8 mouse cellular contexts compared by ENCODE assay signal in genomic region chr8:126587836-126588503, GRCm38 (mm10). TPM values are rescaled to one million over a fixed set of nuclear protein-coding genes. Genes with fewer than 3 reads are reported as not detected.
DNase-seq lines count a peak whose midpoint lies in the region; ATAC-seq lines count a peak whose summit lies in the region.

No protein-coding gene starts in this region.

- peak overlapping the region; percentile 99 for H3K4me3 ChIP-seq in embryonic facial prominence, embryonic 10.5 days
- H3K4me3 ChIP-seq in hindbrain, embryonic 10.5 days = peak overlapping the region; percentile 99
- H3K4me3 ChIP-seq in liver, embryonic 13.5 days (replicated peaks) = peak overlapping the region; percentile 97

- no peaks in the 10 kb centered on the region for H3K9me3 ChIP-seq in embryonic facial prominence, embryonic 10.5 days
- no peaks in the 10 kb centered on the region for H3K9me3 ChIP-seq in hindbrain, embryonic 10.5 days
- no peaks in the 10 kb centered on the region for H3K9me3 ChIP-seq in liver, embryonic 13.5 days (replicated peaks)

- no peak for ATAC-seq in liver, embryonic 13.5 days (ENCODE audit: low read depth)

- peaks cover 43% of the 10 kb centered on the region for H3K36me3 ChIP-seq in embryonic facial prominence, embryonic 10.5 days (replicated peaks)
- peaks cover 36% of the 10 kb centered on the region for H3K36me3 ChIP-seq in hindbrain, embryonic 10.5 days
- peaks cover 40% of the 10 kb centered on the region for H3K36me3 ChIP-seq in liver, embryonic 13.5 days

- peak overlapping the region; percentile 98 for H3K9ac ChIP-seq in liver, embryonic 13.5 days

- H3K4me2 ChIP-seq in liver, embryonic 13.5 days = peak overlapping the region; percentile 98

- H3K27me3 ChIP-seq in embryonic facial prominence, embryonic 10.5 days (replicated peaks; ENCODE audit: low read depth, poor library complexity, severe bottlenecking) = no peaks in the 10 kb centered on the region
- H3K27me3 ChIP-seq in hindbrain, embryonic 10.5 days (ENCODE audit: insufficient read depth, poor library complexity, severe bottlenecking) = no peaks in the 10 kb centered on the region
- no peaks in the 10 kb centered on the region for H3K27me3 ChIP-seq in liver, embryonic 13.5 days

- no peak overlapping the region for H3K27ac ChIP-seq in embryonic facial prominence, embryonic 10.5 days (replicated peaks)
- peak overlapping the region; percentile 23; the same call in 1 of the 2 replicates for H3K27ac ChIP-seq in hindbrain, embryonic 10.5 days
- H3K27ac ChIP-seq in liver, embryonic 13.5 days = peak overlapping the region; percentile 85

- WGBS in embryonic facial prominence, embryonic 10.5 days = 74% methylated on average over 10 of the region's 10 CpGs
- 72% methylated on average over 10 of the region's 10 CpGs for WGBS in hindbrain, embryonic 10.5 days
- 28% methylated on average over 10 of the region's 10 CpGs for WGBS in liver, embryonic 13.5 days (ENCODE audit: insufficient replicate concordance)

- DNase-seq in kidney, adult 9 months = peak; percentile 46
- no peak for DNase-seq in kidney, adult 8-10 months
- no peak for DNase-seq in embryonic facial prominence, embryonic 10.5 days (ENCODE audit: low spot score)
- DNase-seq in hindbrain, embryonic 10.5 days (ENCODE audit: low spot score) = no peak
- no peak for DNase-seq in liver, embryonic 13.5 days
- DNase-seq in frontal cortex, postnatal 36 days (ENCODE audit: low spot score in 2 of 2) = no peak
- DNase-seq in layer of hippocampus, adult 11-12 months (ENCODE audit: low spot score) = no peak
- DNase-seq in frontal cortex, postnatal 25 days (ENCODE audit: low spot score in 2 of 2) = no peak

- peaks cover 93% of the 10 kb centered on the region for H3K4me1 ChIP-seq in embryonic facial prominence, embryonic 10.5 days
- H3K4me1 ChIP-seq in hindbrain, embryonic 10.5 days (replicated peaks) = peaks cover 89% of the 10 kb centered on the region
- peaks cover 83% of the 10 kb centered on the region for H3K4me1 ChIP-seq in liver, embryonic 13.5 days (replicated peaks)

RNA-seq across cellular contexts. Expression of gene Irf2bp2, which starts 5.8 kb away (rescaled TPM):
- 4.5 and 5.4 TPM in 2 replicates for polyA plus RNA-seq in embryonic facial prominence, embryonic 10.5 days (2016; fragmentation: Nextera tagmentation; extraction: Ambion mirVana)
- 3.3 and 4.3 TPM in 2 replicates for polyA plus RNA-seq in hindbrain, embryonic 10.5 days (2016; fragmentation: Nextera tagmentation; extraction: Ambion mirVana)
- polyA plus RNA-seq in liver, embryonic 13.5 days (2015; fragmentation: Nextera tagmentation; extraction: Ambion mirVana) = 3.8 and 4.0 TPM in 2 replicates
